Mouse (Mus musculus): ENCODE results near the gene Shbg. TPM values are rescaled to one million over a fixed set of nuclear protein-coding genes. Genes with fewer than 3 reads are reported as not detected.
A peak's percentile ranks its signal among the peaks of the same experiment; 100 is the strongest.

Shbg gene
- polyA plus RNA-seq, 1 experiment from 2014 or later: not detected

DNA sequence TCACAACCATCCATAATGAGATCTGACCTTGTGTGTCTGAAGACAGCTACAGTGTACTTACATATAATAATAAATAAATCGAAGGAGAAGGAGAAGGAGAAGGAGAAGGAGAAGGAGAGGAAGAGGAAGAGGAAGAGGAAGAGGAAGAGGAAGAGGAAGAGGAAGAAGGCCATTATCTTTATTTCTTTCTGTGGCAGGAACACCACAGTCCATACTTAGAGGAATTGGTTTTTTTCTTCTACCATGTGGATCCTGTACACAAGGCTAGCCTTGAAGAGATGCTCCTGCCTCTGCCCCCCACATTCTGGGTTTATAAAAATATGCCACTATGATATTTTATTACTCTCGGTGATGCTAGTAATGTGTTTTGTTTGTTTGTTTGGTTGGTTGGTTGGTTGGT lies 10.9 kb downstream of the Shbg start:
- peaks cover 14% of the 10 kb centered on the region; the same call in 1 of the 2 replicates for H3K27me3 ChIP-seq (ENCODE audit: insufficient read depth, low read length)
- no peak overlapping the region for H3K27ac ChIP-seq (ENCODE audit: low read depth)
- WGBS: 71% methylated on average over 2 of the region's 2 CpGs
- H3K9me3 ChIP-seq (ENCODE audit: low read depth, low read length): no peaks in the 10 kb centered on the region
- DNase-seq (no peak), ATAC-seq (ENCODE audit: insufficient read depth) (no peak)
- H3K9ac ChIP-seq: no peak overlapping the region
- TF ChIP-seq CTCF (IDR thresholded peaks at IDR 0.05; ENCODE audit: low read depth): no peak
- H3K36me3 ChIP-seq (ENCODE audit: insufficient read depth): no peaks in the 10 kb centered on the region
- H3K4me3 ChIP-seq (ENCODE audit: low read depth, low read length): no peak overlapping the region
- H3K4me1 ChIP-seq (ENCODE audit: insufficient read depth): peaks cover 14% of the 10 kb centered on the region
- no peak overlapping the region for H3K4me2 ChIP-seq

DNA sequence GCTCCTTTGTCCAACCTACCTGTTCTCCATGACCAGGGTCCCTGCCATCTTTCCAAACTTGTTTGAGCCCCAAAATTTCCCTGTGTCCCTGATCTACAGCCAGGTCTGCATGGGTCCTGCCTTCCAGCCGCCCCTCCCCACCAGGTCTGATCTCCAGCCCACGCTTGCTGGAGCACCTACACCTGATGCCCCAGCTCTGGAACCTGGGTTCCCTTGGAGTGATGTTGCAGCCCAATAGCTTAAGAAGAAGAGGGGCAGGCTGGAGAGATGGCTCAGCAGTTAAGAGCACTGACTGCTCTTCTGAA lies 11.3 kb downstream of the Shbg start:
- H3K27me3 ChIP-seq (ENCODE audit: insufficient read depth, low read length): peaks cover 14% of the 10 kb centered on the region; the same call in 1 of the 2 replicates
- no peak for DNase-seq
- H3K4me1 ChIP-seq (ENCODE audit: insufficient read depth): peaks cover 16% of the 10 kb centered on the region
- H3K9me3 ChIP-seq (ENCODE audit: low read depth, low read length): no peaks in the 10 kb centered on the region
- no peaks in the 10 kb centered on the region for H3K36me3 ChIP-seq (ENCODE audit: insufficient read depth)
- H3K27ac ChIP-seq (ENCODE audit: low read depth): no peak overlapping the region
- peak overlapping the region; percentile 100 for H3K4me2 ChIP-seq
- ATAC-seq (ENCODE audit: insufficient read depth): no peak
- WGBS: 53% methylated on average over 2 of the region's 2 CpGs
- peak overlapping the region; percentile 59 for H3K4me3 ChIP-seq (ENCODE audit: low read depth, low read length)
- no peak overlapping the region for H3K9ac ChIP-seq
- no peak for TF ChIP-seq CTCF (IDR thresholded peaks at IDR 0.05; ENCODE audit: low read depth)

DNA sequence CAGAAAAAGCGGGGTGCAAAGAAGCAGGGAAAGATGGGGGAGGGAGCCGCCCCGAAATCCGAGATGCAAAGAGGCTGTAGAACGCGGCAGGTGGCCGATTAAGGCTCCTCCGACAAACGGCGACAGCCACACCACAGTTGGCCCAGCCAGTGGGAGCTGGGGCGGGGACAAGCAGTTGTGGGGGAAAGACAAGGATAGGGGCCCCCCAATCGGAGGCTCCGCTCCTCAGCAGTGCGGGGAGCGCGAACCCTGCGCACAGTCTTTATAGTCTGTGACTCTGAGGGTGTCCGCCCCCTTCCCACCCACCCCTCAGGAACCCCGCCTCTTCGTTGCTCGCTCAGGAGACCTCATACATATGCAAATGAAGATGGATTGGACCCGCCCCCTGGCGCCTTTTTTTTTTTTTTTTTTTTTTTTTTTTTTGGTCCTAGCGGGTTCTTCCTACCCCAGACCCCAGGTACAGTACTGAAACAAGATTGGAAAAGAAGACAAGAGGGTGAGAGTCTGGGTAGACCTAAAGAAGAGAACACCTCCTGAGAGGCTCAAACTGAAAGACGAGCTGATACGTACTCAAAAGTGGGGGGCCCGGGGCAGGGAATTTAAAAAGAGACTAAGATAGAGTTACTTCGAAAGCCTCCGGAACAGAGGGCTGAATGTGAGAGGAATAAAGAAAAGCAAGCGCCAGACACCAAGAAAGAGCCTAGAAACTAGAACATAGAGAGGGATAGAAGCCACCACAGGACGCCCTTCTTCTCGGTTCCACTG lies 11.8 kb downstream of the Shbg start, which contains the start of gene Atp1b2:
Gene Atp1b2, minus strand, starts transcription at position 217 of the 765 bp plus-strand sequence.
- Histone ChIP-seq H3K27me3 (ENCODE audit: insufficient read depth, low read length) (peaks cover 14% of the 10 kb centered on the region; the same call in 1 of the 2 replicates), H3K4me1 (ENCODE audit: insufficient read depth) (peaks cover 17% of the 10 kb centered on the region), H3K36me3 (ENCODE audit: insufficient read depth) (no peaks in the 10 kb centered on the region), H3K27ac (ENCODE audit: low read depth) (peak within 1 kb of the TSS; percentile 61; the same call in 1 of the 2 replicates), H3K9ac (peak within 1 kb of the TSS; percentile 66), H3K4me2 (peak within 1 kb of the TSS; percentile 100), H3K9me3 (ENCODE audit: low read depth, low read length) (no peaks in the 10 kb centered on the region), H3K4me3 (ENCODE audit: low read depth, low read length) (peak within 1 kb of the TSS; percentile 59)
- DNase-seq: peak; percentile 85
- peak; percentile 89 for ATAC-seq (ENCODE audit: insufficient read depth)
- 2% methylated on average over 32 of the region's 32 CpGs for WGBS
- no peak for TF ChIP-seq CTCF (IDR thresholded peaks at IDR 0.05; ENCODE audit: low read depth)

DNA sequence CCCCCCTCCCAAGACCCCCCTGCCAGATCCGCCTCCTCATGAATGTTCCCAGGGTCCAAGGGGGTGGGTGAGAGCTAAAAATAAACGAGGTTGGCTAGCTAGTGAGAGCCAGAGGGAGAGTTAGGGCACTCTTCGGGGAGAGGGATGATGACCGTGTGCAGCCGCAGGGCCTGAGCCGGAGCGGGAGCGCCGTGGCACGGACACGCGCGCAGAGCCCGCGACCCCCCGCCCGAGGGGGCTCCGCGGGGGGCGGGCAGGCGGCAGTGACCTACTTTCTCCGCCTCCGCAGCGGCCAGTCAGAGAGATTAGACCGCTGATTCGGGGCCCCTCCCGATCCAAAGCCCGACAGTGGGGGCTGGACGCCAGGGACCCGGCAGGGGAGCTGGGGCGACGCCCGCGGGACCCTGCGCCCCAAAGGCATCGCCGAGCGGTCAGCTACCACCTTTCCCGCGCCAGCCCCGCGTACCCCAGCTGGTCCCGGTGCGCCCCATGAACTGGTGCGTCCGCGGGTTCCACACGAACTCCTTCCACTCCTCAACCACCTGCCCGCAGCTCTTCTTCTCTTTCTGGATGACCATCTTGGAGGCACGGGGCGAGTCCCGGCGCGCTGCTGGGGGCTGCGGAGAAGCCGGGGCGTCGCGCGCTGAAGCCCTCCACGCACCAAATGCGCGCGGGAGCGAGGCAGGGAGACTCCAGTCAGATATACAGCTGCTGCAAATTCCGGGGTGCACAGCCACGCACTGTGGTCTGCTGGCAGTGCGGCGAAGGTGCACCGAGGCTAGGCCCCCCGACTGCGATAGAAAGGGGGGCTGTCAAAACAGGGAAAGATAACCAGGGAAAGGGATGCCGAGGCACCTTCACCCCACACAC lies 12.7 kb downstream of the Shbg start:
- peaks cover 26% of the 10 kb centered on the region for H3K4me1 ChIP-seq (ENCODE audit: insufficient read depth)
- peak overlapping the region; percentile 100 for H3K4me2 ChIP-seq
- under 1% methylated on average over 73 of the region's 73 CpGs for WGBS
- peak overlapping the region; percentile 61; the same call in 1 of the 2 replicates for H3K27ac ChIP-seq (ENCODE audit: low read depth)
- H3K4me3 ChIP-seq (ENCODE audit: low read depth, low read length): peak overlapping the region; percentile 59
- DNase-seq: peak; percentile 46
- no peaks in the 10 kb centered on the region for H3K9me3 ChIP-seq (ENCODE audit: low read depth, low read length)
- TF ChIP-seq CTCF (IDR thresholded peaks at IDR 0.05; ENCODE audit: low read depth): no peak
- peak; percentile 47 for ATAC-seq (ENCODE audit: insufficient read depth)
- H3K9ac ChIP-seq: peak overlapping the region; percentile 66
- H3K36me3 ChIP-seq (ENCODE audit: insufficient read depth): no peaks in the 10 kb centered on the region
- peaks cover 14% of the 10 kb centered on the region; the same call in 1 of the 2 replicates for H3K27me3 ChIP-seq (ENCODE audit: insufficient read depth, low read length)

DNA sequence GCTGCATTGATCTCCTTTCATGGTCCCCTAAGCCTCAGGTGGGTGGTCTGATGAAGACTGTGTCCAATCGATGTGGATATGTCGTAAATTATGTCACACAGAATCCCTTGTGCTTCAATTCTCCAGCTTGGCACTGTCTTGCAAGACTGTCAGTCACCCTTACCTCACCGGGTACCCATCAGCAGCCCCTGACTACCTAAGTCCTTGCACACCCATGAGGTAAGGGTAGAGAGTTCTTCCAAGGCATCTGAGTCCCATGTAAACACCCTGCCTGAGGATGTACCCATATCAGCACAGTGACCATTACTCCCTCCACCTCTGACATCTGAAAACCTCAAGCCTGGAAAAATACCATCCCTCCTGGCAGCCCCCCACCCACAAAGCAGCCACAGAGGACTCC lies 13.4 kb downstream of the Shbg start:
- WGBS: 66% methylated on average over 3 of the region's 3 CpGs
- no peaks in the 10 kb centered on the region for H3K9me3 ChIP-seq (ENCODE audit: low read depth, low read length)
- ATAC-seq (ENCODE audit: insufficient read depth) (no peak), DNase-seq (no peak)
- H3K36me3 ChIP-seq (ENCODE audit: insufficient read depth): no peaks in the 10 kb centered on the region
- peaks cover 32% of the 10 kb centered on the region for H3K4me1 ChIP-seq (ENCODE audit: insufficient read depth)
- no peak overlapping the region for H3K27ac ChIP-seq (ENCODE audit: low read depth)
- H3K9ac ChIP-seq: peak overlapping the region; percentile 66; the same call in 1 of the 2 replicates
- peak overlapping the region; percentile 59 for H3K4me3 ChIP-seq (ENCODE audit: low read depth, low read length)
- peaks cover 14% of the 10 kb centered on the region; the same call in 1 of the 2 replicates for H3K27me3 ChIP-seq (ENCODE audit: insufficient read depth, low read length)
- no peak for TF ChIP-seq CTCF (IDR thresholded peaks at IDR 0.05; ENCODE audit: low read depth)
- H3K4me2 ChIP-seq: peak overlapping the region; percentile 100

DNA sequence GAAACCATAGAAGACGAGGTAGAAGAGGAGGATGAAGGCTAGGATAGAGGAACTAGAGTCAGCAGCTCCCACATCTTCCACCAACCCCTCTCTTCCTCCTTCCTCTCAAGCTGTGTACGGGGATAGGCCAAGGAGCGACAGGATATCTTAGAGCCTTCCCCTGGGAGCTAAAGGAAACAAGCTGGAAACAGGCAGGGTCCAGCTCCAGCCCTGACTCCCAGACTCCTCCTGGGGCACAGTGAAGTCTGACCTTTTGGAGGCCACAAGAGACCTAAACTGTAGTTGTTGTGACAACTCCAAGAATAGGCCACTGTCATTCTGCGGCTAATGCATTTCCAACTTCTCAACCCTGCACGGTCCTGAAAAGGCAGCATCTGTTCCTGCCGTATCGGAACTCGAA lies 14.2 kb downstream of the Shbg start:
- ATAC-seq (ENCODE audit: insufficient read depth): no peak
- H3K36me3 ChIP-seq (ENCODE audit: insufficient read depth): no peaks in the 10 kb centered on the region
- 72% methylated on average over 8 of the region's 8 CpGs for WGBS

More for the DNA sequence above, 14.2 kb downstream of the Shbg start:
- TF ChIP-seq CTCF (IDR thresholded peaks at IDR 0.05; ENCODE audit: low read depth): no peak
- Histone ChIP-seq H3K9me3 (ENCODE audit: low read depth, low read length) (no peaks in the 10 kb centered on the region), H3K27ac (ENCODE audit: low read depth) (no peak overlapping the region), H3K9ac (no peak overlapping the region), H3K4me3 (ENCODE audit: low read depth, low read length) (no peak overlapping the region), H3K4me2 (peak overlapping the region; percentile 100), H3K27me3 (ENCODE audit: insufficient read depth, low read length) (peaks cover 14% of the 10 kb centered on the region; the same call in 1 of the 2 replicates), H3K4me1 (ENCODE audit: insufficient read depth) (peaks cover 33% of the 10 kb centered on the region)
- no peak for DNase-seq

Measured in lung, embryonic 14.5 days (tissue).